Mouse (Mus musculus) adrenal gland, postnatal 14 days (tissue): ENCODE results near the gene Vnn3. TPM values are rescaled to one million over a fixed set of nuclear protein-coding genes. Genes with fewer than 3 reads are reported as not detected.

ENCODE experiments used
- DNase-seq: peaks from one replicate; pipeline ENCODE4 v3.0.0; 2021; ENCODE audit warnings: mixed read lengths
- total RNA-seq: library from RNA; stranded (reverse); gene quantifications from 2 replicates; pipeline ENCODE4 v1.2.3, GENCODE M21; 2021

The Vnn3 gene
- total RNA-seq, 1 experiment from 2014 or later, result 36.6 TPM

DNA sequence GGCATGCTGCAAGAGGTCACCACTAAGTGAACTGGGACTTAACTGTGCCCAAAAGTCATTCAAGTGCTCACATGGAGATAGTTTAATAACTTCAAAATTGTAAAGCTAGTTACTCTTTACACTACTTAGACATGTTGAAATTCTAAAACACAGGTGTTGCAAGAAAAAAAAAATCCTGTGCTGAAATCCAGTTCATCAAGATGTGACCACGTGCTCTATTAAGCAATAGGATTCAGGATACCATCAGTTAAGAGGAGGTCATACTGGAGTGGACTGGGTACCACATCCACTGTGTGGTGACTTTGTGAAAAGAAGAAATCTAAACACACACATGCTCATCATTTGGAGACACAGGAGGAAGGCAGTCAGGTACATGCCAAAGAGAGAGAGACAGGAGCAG, 41.7 kb downstream of the Vnn3 start:
- DNase-seq, result no peak

DNA sequence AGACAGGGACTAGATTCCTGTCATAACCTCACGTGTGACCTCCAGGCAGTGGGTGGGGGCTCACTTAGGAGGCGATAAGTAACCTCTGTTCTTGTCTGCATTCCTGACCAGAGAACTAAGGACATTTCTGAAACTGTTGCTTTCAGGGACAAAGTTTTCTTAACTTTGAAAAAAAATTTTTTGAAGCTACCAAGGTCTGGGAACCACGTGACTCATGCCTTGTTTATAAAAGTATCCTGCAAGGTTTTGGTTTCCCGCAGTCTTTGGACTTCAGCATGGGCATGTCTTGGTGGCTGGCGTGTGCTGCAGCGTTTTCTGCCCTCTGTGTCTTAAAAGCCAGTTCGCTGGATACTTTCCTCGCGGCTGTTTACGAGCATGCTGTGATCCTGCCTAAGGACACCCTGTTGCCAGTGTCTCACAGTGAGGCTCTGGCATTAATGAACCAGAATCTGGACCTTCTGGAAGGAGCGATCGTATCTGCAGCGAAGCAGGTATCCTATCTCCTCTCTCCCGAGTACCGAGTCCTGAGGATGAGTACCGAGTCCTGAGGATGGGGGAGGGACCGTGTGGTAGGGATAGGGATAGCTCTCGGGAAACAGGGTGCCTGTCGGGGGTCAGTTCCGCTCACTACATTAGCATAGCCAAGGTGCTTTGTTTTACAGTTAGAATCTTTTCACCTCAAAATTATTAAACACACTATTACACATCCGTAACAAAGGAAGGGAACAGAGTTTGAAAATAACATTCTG, 43.5 kb downstream of the Vnn3 start, which contains the start of gene Vnn1:
Gene Vnn1, plus strand, starts transcription at position 88 of the 749 bp plus-strand sequence.
- DNase-seq, result peak; percentile 47

DNA sequence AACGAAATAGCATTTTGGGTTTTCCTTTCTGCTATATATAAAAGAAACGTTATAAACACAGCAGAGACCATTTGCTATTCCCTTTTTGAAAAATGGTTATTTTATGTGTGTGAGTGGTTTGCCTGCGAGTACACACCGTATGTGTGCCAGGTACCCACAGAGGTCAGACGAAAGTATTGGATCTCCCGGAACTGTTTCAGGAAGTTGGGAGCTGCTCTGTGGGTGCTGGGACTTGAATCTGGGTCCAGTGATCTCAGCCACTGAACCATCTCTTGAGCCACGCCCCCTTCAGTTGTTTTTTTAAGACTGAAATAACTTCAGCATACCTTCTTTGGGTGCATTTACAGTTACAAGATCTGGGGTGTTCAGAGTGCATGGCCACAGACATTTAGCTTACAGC, 44.1 kb downstream of the Vnn3 start:
- peak; percentile 12 for DNase-seq

DNA sequence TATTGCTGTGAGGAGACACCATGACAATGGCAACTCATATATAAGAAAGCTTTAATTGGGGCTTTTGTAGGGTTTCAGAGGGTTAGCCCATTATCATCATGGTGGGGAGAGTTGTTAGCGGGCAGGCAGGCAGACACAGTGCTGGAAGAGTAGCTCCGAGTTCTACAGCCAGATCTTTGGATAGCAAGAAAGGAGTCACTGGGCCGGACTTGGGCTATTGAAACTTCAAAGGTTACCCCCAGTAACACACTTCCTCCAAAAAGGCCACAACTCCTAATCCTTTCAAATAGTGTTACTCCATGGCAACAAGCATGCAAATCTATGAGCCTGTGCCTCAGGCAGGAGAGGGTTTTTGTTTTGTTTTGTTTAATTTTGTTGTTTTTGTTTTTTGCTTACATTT, 49.9 kb downstream of the Vnn3 start:
- DNase-seq, result no peak

DNA sequence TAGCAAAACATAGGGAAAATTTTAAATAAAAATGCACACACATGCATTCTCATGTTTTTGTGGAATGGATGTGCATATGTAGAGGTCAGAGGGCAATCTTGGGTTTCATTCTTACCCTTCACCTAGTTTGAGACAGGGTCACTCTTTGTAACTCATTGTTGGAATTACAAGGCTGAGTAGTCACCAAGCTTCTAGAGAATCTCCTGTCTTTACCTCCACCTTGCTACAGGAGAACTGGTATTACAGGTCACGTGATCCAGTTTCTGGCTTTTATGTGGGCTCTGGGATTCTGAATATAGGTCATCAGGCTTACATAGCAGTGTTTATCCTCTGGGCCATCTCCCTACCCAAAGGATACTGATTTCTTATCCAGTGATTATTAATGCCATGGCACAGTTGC, 54.4 kb downstream of the Vnn3 start:
- DNase-seq, result no peak

Other genes starting within 250 kb of the Vnn3 start
- gene Rps12, start 64.2 kb upstream of the Vnn3 start, total RNA-seq, result 463 and 535 TPM in 2 replicates
- gene Slc18b1, start 54.5 kb upstream of the Vnn3 start, total RNA-seq, result 25.1 and 33.2 TPM in 2 replicates
- 21.1 and 27.7 TPM in 2 replicates for gene Vnn1, start 43.2 kb downstream of the Vnn3 start, total RNA-seq
- gene Taar1, start 68.9 kb downstream of the Vnn3 start, total RNA-seq, result not detected in 2 replicates
- gene Taar2, start 87.1 kb downstream of the Vnn3 start, total RNA-seq, result not detected in 2 replicates
- not detected in 2 replicates for gene Taar3, start 98.1 kb downstream of the Vnn3 start, total RNA-seq
- gene Taar4, start 109.0 kb downstream of the Vnn3 start, total RNA-seq, result not detected in 2 replicates
- gene Taar5, start 119.2 kb downstream of the Vnn3 start, total RNA-seq, result not detected in 2 replicates
- not detected in 2 replicates for gene Taar6, start 134.2 kb downstream of the Vnn3 start, total RNA-seq
- gene Taar7a, start 142.0 kb downstream of the Vnn3 start, total RNA-seq, result not detected in 2 replicates
- gene Taar7b, start 148.5 kb downstream of the Vnn3 start, total RNA-seq, result not detected in 2 replicates
- gene Taar7d, start 175.8 kb downstream of the Vnn3 start, total RNA-seq, result not detected in 2 replicates
- not detected in 2 replicates for gene Taar7e, start 186.2 kb downstream of the Vnn3 start, total RNA-seq
- not detected in 2 replicates for gene Taar7f, start 198.0 kb downstream of the Vnn3 start, total RNA-seq
- not detected in 2 replicates for gene Taar8a, start 225.0 kb downstream of the Vnn3 start, total RNA-seq
- not detected in 2 replicates for gene Taar8b, start 240.8 kb downstream of the Vnn3 start, total RNA-seq